Mouse (Mus musculus) small intestine, adult 2 months (tissue): ENCODE measurements at regions not wholly inside any gene's neighbourhood (a gene's known extent, or its start where the extent isn't known, plus 50 kb on each side); places are given as distances from the start of the nearest gene placed in this dataset.

Source experiments
- H3K27ac ChIP-seq: fragments of 200-500 bp; 2 replicates; pipeline ENCODE4 v1.5.1; 2012; ENCODE audit warnings: low read depth, low read length, control low read depth, inconsistent platforms; ENCODE audit not compliant: insufficient read depth
- H3K27me3 ChIP-seq: fragments of 200-500 bp; 2 replicates; pipeline ENCODE4 v1.6.1; 2012; ENCODE audit warnings: mild to moderate bottlenecking, moderate library complexity, low read length, inconsistent platforms; ENCODE audit not compliant: control insufficient read depth, insufficient read depth
- H3K36me3 ChIP-seq: fragments of 200-500 bp; 2 replicates; pipeline ENCODE4 v1.6.1; 2012; ENCODE audit warnings: mild to moderate bottlenecking, low read length, control low read depth, inconsistent platforms; ENCODE audit not compliant: control insufficient read depth, insufficient read depth
- H3K4me1 ChIP-seq: fragments of 200-500 bp; 2 replicates; pipeline ENCODE4 v1.6.1; 2012; ENCODE audit warnings: low read length, inconsistent platforms, mixed read lengths; ENCODE audit not compliant: control insufficient read depth, insufficient read depth, insufficient read length
- H3K4me3 ChIP-seq: fragments of 200-500 bp; 2 replicates; pipeline ENCODE4 v1.5.1; 2012; ENCODE audit warnings: low read depth, mild to moderate bottlenecking, control low read depth, inconsistent platforms, low read length, moderate library complexity
- CTCF ChIP-seq: fragments of 200-500 bp; IDR thresholded peaks from 2 replicates; pipeline ENCODE4 v1.5.1; 2012; ENCODE audit warnings: low read depth, mild to moderate bottlenecking, control low read depth, inconsistent platforms, low read length, moderate library complexity, mixed read lengths; ENCODE audit not compliant: insufficient replicate concordance, insufficient read length; ENCODE audit errors: extremely low read depth
- POLR2A ChIP-seq: fragments of 200-500 bp; IDR thresholded peaks from 2 replicates; pipeline ENCODE4 v1.6.1; 2012; ENCODE audit warnings: low read depth, mild to moderate bottlenecking, control low read depth, inconsistent platforms, low read length, moderate library complexity
- WGBS: fragments of 180-500 bp; shearing (Covaris S2); methylation state at CpG from one replicate; pipeline ENCODE4 v1.1.7; 2018; 5-methylcytosine and 5-hydroxymethylcytosine counted together

GRCm38 (mm10) chr9:47432715-47433114 lies 97.3 kb upstream of the Cadm1 start:
- WGBS, result 75% methylated on average over 4 of the region's 4 CpGs
- Histone ChIP-seq H3K4me1 (no peaks in the 10 kb centered on the region), H3K27ac (no peak overlapping the region), H3K27me3 (no peaks in the 10 kb centered on the region), H3K4me3 (no peak overlapping the region), H3K36me3 (no peaks in the 10 kb centered on the region)
- TF ChIP-seq CTCF (no peak), POLR2A (no peak)

GRCm38 (mm10) chr9:47433185-47433584 lies 96.8 kb upstream of the Cadm1 start:
- H3K27me3 ChIP-seq, result no peaks in the 10 kb centered on the region
- WGBS, result 26% methylated on average over 2 of the region's 2 CpGs

GRCm38 (mm10) chr9:47434091-47434490 lies 95.9 kb upstream of the Cadm1 start:
- Histone ChIP-seq H3K4me3 (no peak overlapping the region), H3K27ac (no peak overlapping the region), H3K27me3 (no peaks in the 10 kb centered on the region), H3K4me1 (no peaks in the 10 kb centered on the region), H3K36me3 (no peaks in the 10 kb centered on the region)
- WGBS, result 89% methylated on average over 2 of the region's 2 CpGs
- no peak for TF ChIP-seq CTCF
- TF ChIP-seq POLR2A, result no peak

More at GRCm38 (mm10) chr9:47433185-47433584, 96.8 kb upstream of the Cadm1 start:
- Histone ChIP-seq H3K27ac (no peak overlapping the region), H3K4me3 (no peak overlapping the region), H3K36me3 (no peaks in the 10 kb centered on the region), H3K4me1 (no peaks in the 10 kb centered on the region)
- TF ChIP-seq POLR2A (no peak), CTCF (no peak)

GRCm38 (mm10) chr9:47438976-47439375 lies 91.0 kb upstream of the Cadm1 start:
- H3K27me3 ChIP-seq, result peaks cover 3% of the 10 kb centered on the region; the same call in 1 of the 2 replicates
- no peak overlapping the region for H3K27ac ChIP-seq
- WGBS, result 67% methylated on average over 4 of the region's 4 CpGs
- no peak for TF ChIP-seq POLR2A
- no peak for TF ChIP-seq CTCF
- H3K36me3 ChIP-seq, result no peaks in the 10 kb centered on the region
- H3K4me1 ChIP-seq, result no peaks in the 10 kb centered on the region
- H3K4me3 ChIP-seq, result no peak overlapping the region

GRCm38 (mm10) chr9:47439506-47439905 lies 90.5 kb upstream of the Cadm1 start:
- H3K27ac ChIP-seq, result no peak overlapping the region
- H3K27me3 ChIP-seq, result peaks cover 3% of the 10 kb centered on the region; the same call in 1 of the 2 replicates
- H3K36me3 ChIP-seq, result no peaks in the 10 kb centered on the region
- TF ChIP-seq POLR2A (no peak), CTCF (no peak)
- WGBS, result 17% methylated on average over 11 of the region's 11 CpGs
- no peaks in the 10 kb centered on the region for H3K4me1 ChIP-seq
- no peak overlapping the region for H3K4me3 ChIP-seq

- no peak overlapping the region for H3K4me3 ChIP-seq
- TF ChIP-seq POLR2A, result no peak
- no peak for TF ChIP-seq CTCF
- H3K4me1 ChIP-seq, result no peaks in the 10 kb centered on the region
- no peak overlapping the region for H3K27ac ChIP-seq
- H3K27me3 ChIP-seq, result peaks cover 3% of the 10 kb centered on the region; the same call in 1 of the 2 replicates
- H3K36me3 ChIP-seq, result no peaks in the 10 kb centered on the region
- WGBS, result 41% methylated on average over 6 of the region's 6 CpGs
These were observed 89.8 kb upstream of the Cadm1 start for GRCm38 (mm10) chr9:47440128-47440527.

GRCm38 (mm10) chr9:47441155-47441554 lies 88.8 kb upstream of the Cadm1 start:
- no peak overlapping the region for H3K27ac ChIP-seq
- TF ChIP-seq CTCF, result no peak
- H3K27me3 ChIP-seq, result peaks cover 3% of the 10 kb centered on the region; the same call in 1 of the 2 replicates
- no peaks in the 10 kb centered on the region for H3K36me3 ChIP-seq
- 46% methylated on average over 8 of the region's 8 CpGs for WGBS
- H3K4me1 ChIP-seq, result no peaks in the 10 kb centered on the region
- no peak overlapping the region for H3K4me3 ChIP-seq

GRCm38 (mm10) chr9:47444168-47444567 lies 85.8 kb upstream of the Cadm1 start:
- 72% methylated on average over 2 of the region's 2 CpGs for WGBS
- peaks cover 3% of the 10 kb centered on the region; the same call in 1 of the 2 replicates for H3K27me3 ChIP-seq
- no peaks in the 10 kb centered on the region for H3K4me1 ChIP-seq
- no peak for TF ChIP-seq CTCF
- TF ChIP-seq POLR2A, result no peak
- no peak overlapping the region for H3K27ac ChIP-seq
- H3K36me3 ChIP-seq, result no peaks in the 10 kb centered on the region
- no peak overlapping the region for H3K4me3 ChIP-seq
